Mouse (Mus musculus) embryonic facial prominence, embryonic 12.5 days (tissue): ENCODE data around the gene Optc. TPM values are rescaled to one million over a fixed set of nuclear protein-coding genes. Genes with fewer than 3 reads are reported as not detected.
A peak's percentile ranks its signal among the peaks of the same experiment; 100 is the strongest.

Experiments used
- ATAC-seq: fragments of 200-750 bp; cut with Nextera tagmentation; 2 replicates; pipeline ENCODE4 v1.8.0; 2017; ENCODE audit not compliant: insufficient number of reproducible peaks, insufficient read depth, low FRiP score, low TSS enrichment
- H3K27ac ChIP-seq: fragments of 300-500 bp; sonication (generic); 2 replicates; pipeline ENCODE4 v1.5.1; 2016; ENCODE audit warnings: mild to moderate bottlenecking
- H3K27me3 ChIP-seq: fragments of 300-500 bp; sonication (generic); 2 replicates; pipeline ENCODE4 v1.6.1; 2016; ENCODE audit warnings: mild to moderate bottlenecking, moderate library complexity
- H3K36me3 ChIP-seq: fragments of 300-500 bp; sonication (generic); 2 replicates; pipeline ENCODE4 v1.6.1; 2016; ENCODE audit warnings: mild to moderate bottlenecking
- H3K4me1 ChIP-seq: fragments of 300-500 bp; sonication (generic); 2 replicates; pipeline ENCODE4 v1.6.1; 2016
- H3K4me2 ChIP-seq: fragments of 300-500 bp; sonication (generic); replicated peaks from 2 replicates; pipeline ENCODE4 v1.6.1; 2016; ENCODE audit warnings: mild to moderate bottlenecking, moderate library complexity
- H3K4me3 ChIP-seq: fragments of 300-500 bp; sonication (generic); 2 replicates; pipeline ENCODE4 v1.5.1; 2016; ENCODE audit warnings: mild to moderate bottlenecking
- H3K9ac ChIP-seq: fragments of 300-500 bp; sonication (generic); 2 replicates; pipeline ENCODE4 v1.6.1; 2016; ENCODE audit warnings: mild to moderate bottlenecking, moderate library complexity
- H3K9me3 ChIP-seq: fragments of 300-500 bp; sonication (generic); 2 replicates; pipeline ENCODE4 v1.6.1; 2016; ENCODE audit warnings: mild to moderate bottlenecking, moderate library complexity
- WGBS: fragments of 180-500 bp; shearing (Covaris S2); methylation state at CpG from one replicate; pipeline ENCODE4 v1.1.7; 2016; 5-methylcytosine and 5-hydroxymethylcytosine counted together
- polyA plus RNA-seq: library from polyadenylated mRNA; unstranded; fragments of >200 nt; fragmentation: Nextera tagmentation; extraction: Ambion mirVana; gene quantifications from 2 replicates; pipeline ENCODE4 v1.2.1, GENCODE M21; 2016

Gene Optc
- polyA plus RNA-seq, 1 experiment from 2014 or later = 1.3 TPM

DNA sequence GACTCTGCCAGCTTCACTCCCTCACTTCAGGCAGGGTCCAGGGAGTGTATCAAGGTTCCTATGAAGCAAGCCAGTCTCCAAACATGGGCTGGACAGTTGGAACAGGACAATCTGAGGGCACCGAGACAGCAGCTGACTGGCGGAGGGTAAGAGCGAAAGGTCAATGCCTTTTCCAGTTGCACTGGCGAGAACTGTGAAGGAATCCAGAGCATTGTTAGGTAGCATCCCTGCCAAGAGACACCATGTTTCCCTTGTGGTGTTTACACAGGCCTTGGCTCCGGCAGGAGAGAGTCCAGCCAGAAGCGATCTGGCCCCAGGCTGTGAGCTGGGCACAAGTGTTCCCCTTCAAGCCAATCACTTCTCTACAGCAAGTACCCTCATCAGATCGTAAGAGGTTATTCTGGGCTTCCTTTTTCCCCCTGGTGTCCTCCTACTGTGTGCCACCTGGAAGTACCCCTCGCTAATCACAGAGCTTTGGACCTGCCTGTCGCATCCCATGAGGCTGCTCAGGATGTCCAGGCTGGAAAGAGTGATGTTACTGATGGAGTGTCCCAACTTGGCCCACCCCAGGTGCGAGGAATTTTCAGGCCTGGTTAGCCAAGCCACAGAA is 26.7 kb upstream of the Optc start:
- Histone ChIP-seq H3K4me2 (no peak overlapping the region), H3K27ac (no peak overlapping the region), H3K9ac (no peak overlapping the region), H3K4me3 (no peak overlapping the region), H3K36me3 (no peaks in the 10 kb centered on the region), H3K4me1 (no peaks in the 10 kb centered on the region), H3K27me3 (no peaks in the 10 kb centered on the region), H3K9me3 (no peaks in the 10 kb centered on the region)
- WGBS = 82% methylated on average over 10 of the region's 10 CpGs
- ATAC-seq = no peak

DNA sequence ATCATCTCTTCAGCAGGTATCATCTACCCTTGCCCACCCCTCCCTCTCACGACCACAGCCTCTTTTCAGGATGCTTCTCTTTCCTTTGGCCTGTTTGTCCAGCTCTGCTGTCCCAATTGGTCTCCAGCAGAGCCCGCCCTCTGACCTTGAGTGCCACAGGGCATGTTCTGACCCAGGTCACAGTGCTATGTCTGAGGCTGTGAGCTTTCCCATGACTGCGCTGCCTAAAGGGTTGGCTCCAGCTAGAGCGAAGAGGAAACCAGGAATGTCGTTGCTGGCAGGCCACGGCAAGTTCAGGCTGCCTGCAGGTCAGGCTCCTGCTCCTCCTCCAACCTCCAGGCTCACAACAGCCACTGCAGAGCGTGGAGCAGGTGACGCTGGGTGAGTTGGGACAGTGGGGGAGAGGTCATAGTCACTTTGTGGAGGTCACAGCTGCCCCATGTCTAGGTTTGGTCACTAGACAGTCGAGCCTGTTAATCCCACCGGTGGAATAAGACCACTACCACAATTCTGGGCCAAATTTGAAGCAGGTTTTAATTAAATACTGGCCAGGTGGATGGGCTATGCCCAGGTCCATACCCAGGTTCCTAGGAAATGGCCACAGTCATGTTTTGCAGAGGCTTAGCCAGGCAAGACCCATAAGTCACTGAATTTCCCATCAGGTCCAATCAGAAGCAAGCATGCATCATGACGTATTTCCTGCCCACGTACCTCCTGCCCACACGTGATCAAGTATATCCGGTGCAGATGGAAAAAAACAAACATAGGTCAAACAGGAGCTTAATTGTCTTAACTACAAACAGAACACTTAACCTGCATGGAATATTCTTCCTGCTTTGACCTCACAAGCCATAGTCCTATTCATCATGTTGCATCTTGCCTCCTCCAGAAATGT is 25.7 kb upstream of the Optc start:
- ATAC-seq = no peak
- Histone ChIP-seq H3K9ac (no peak overlapping the region), H3K4me2 (no peak overlapping the region), H3K36me3 (no peaks in the 10 kb centered on the region), H3K4me3 (no peak overlapping the region), H3K4me1 (no peaks in the 10 kb centered on the region), H3K27ac (no peak overlapping the region), H3K27me3 (no peaks in the 10 kb centered on the region), H3K9me3 (no peaks in the 10 kb centered on the region)
- WGBS = 41% methylated on average over 14 of the region's 14 CpGs

DNA sequence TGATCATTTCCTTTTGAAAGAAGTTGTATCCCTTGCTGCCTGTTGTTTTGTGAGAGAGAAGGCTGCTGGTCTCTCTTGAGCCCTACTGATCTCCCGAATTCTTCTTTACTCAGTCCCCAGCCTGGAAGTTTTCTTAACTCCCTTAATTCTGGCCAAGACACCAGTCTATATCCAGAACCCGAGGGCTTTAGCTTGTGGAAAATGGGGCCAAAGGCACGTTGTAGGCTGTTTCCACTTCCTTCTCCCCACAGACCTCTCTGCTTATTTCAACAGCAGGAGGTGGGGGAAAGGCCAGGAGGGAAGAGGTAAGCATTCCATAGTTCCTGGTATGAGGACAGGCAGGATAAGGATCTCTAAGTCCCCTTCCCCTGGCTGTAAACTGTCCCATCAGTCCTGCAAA is 22.2 kb upstream of the Optc start:
- ATAC-seq = no peak
- Histone ChIP-seq H3K9ac (no peak overlapping the region), H3K36me3 (no peaks in the 10 kb centered on the region), H3K4me3 (no peak overlapping the region), H3K4me2 (no peak overlapping the region), H3K27me3 (no peaks in the 10 kb centered on the region), H3K27ac (no peak overlapping the region), H3K9me3 (no peaks in the 10 kb centered on the region; the same call in 1 of the 2 replicates), H3K4me1 (no peaks in the 10 kb centered on the region)
- 47% methylated on average over 3 of the region's 3 CpGs for WGBS

DNA sequence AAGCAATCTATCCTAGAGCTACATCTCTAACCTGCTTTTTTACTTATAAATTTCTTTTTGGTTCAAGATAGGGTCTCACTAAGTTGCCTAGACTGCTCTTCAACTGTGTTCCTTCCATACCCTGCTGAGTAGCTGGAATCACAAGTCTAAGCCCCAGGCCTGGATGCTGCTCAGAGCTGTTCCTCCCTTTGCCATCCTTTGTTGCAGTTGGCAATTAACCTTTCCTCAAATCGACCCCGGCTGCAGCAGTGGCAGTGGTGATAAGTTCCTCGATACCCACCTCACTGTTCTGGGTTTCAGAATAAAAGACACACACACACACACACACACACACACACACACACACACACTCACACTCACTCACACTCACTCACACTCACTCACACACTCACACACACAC is 17.4 kb upstream of the Optc start:
- ATAC-seq = no peak

DNA sequence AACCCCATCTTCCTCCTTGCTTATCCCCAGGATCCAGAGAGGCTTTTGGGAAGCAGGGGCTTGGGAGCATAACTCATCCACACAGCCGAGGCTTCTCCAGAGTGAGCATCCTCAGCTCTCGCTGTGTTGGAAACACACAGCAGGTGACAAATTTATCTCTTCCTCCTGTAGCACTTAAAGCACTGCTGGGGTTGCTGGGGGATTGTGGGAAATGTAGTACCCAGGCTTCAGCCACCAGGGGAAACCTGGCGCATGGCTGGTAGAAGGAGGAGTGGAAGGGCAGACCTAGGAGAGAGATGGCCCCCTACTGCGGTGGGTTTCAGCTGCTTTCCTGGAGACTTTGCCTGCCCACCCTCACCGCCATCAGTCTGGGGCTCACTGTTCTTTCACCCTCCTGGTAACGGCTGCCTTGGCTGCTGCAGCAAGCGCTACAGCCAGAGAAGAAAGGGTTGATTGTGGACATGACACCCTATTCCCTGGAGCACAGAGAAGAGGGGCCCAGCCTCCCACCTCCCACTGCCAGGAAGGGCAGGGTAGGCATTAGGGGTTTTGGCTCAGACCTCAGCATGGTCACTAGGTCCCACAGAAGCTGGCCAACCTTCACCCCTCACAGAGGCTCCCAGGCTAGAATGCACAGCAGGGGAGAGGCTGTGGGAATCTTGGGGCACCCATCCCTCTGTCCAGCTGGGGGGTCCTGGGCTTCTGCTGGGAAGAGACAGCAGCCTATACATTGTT is 16.5 kb upstream of the Optc start:
- 18% methylated on average over 7 of the region's 7 CpGs for WGBS
- peak overlapping the region; percentile 18; the same call in 1 of the 2 replicates for H3K4me2 ChIP-seq

More for the DNA sequence above, 17.4 kb upstream of the Optc start:
- Histone ChIP-seq H3K4me1 (peaks cover 17% of the 10 kb centered on the region), H3K36me3 (no peaks in the 10 kb centered on the region), H3K27ac (no peak overlapping the region), H3K27me3 (no peaks in the 10 kb centered on the region), H3K9ac (no peak overlapping the region), H3K4me3 (no peak overlapping the region), H3K4me2 (no peak overlapping the region), H3K9me3 (no peaks in the 10 kb centered on the region; the same call in 1 of the 2 replicates)
- 92% methylated on average over 3 of the region's 3 CpGs for WGBS

DNA sequence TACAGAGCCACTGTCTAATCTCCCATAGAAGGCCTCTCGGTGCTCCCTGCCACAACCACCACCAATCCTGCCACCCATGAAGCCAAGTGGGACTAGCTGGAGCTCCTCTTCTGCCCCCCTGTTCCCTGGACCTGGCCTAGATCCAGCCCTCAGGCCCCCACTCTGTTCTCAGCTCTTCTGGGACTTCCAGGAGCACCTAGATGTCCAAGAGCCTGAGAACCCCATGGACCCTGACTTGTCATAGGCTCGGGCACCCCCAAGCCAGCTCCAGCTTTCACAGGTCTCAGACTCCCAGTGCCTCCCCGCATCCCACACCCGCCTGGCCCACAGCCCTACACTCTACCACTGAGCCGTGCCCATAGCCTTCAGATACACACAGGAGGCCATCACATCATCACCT is 15.3 kb upstream of the Optc start:
- Histone ChIP-seq H3K27me3 (no peaks in the 10 kb centered on the region), H3K4me1 (peaks cover 22% of the 10 kb centered on the region), H3K4me3 (no peak overlapping the region), H3K36me3 (no peaks in the 10 kb centered on the region), H3K9ac (no peak overlapping the region), H3K4me2 (no peak overlapping the region), H3K9me3 (no peaks in the 10 kb centered on the region; the same call in 1 of the 2 replicates), H3K27ac (no peak overlapping the region)
- ATAC-seq = no peak
- 90% methylated on average over 5 of the region's 5 CpGs for WGBS

More for the DNA sequence above, 16.5 kb upstream of the Optc start:
- no peaks in the 10 kb centered on the region for H3K36me3 ChIP-seq
- H3K9ac ChIP-seq = no peak overlapping the region
- peak; percentile 41; the same call in 1 of the 2 replicates for ATAC-seq
- no peaks in the 10 kb centered on the region for H3K27me3 ChIP-seq
- no peak overlapping the region for H3K27ac ChIP-seq
- no peak overlapping the region for H3K4me3 ChIP-seq
- peaks cover 21% of the 10 kb centered on the region for H3K4me1 ChIP-seq
- H3K9me3 ChIP-seq = no peaks in the 10 kb centered on the region; the same call in 1 of the 2 replicates

DNA sequence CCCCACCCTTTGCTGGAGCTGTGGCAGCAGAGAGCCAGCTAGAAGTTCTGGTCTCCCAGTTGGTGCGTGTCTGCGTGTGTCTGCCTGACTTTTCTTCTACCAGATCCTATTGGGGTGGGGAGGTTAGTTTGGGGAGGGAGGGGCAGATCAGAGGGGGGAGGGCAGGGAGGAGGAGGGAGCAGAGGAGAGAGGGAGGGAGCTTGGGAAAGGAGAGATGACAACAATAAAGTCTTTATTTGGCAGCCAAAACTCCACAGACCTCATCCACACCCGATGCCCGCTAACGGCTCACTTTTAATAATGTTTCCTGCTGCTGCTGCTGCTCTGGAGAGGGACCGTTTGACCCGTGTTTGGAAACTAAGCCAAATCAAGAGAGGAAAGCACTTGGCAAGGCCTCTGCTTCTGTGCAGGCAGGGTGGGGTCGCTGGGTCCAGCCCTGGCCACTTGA is 13.5 kb upstream of the Optc start, which contains the start of gene Prelp:
Gene Prelp, minus strand, starts transcription at position 111 of the 448 bp plus-strand sequence.
- no peaks in the 10 kb centered on the region; the same call in 1 of the 2 replicates for H3K9me3 ChIP-seq
- peak within 1 kb of the TSS; percentile 30; the same call in 1 of the 2 replicates for H3K27ac ChIP-seq
- 14% methylated on average over 8 of the region's 8 CpGs for WGBS
- no peaks in the 10 kb centered on the region for H3K27me3 ChIP-seq
- ATAC-seq = no peak
- no peak within 1 kb of the TSS for H3K4me3 ChIP-seq
- H3K36me3 ChIP-seq = no peaks in the 10 kb centered on the region
- H3K9ac ChIP-seq = no peak within 1 kb of the TSS
- peak within 1 kb of the TSS; percentile 6; the same call in 1 of the 2 replicates for H3K4me2 ChIP-seq
- peaks cover 29% of the 10 kb centered on the region for H3K4me1 ChIP-seq

DNA sequence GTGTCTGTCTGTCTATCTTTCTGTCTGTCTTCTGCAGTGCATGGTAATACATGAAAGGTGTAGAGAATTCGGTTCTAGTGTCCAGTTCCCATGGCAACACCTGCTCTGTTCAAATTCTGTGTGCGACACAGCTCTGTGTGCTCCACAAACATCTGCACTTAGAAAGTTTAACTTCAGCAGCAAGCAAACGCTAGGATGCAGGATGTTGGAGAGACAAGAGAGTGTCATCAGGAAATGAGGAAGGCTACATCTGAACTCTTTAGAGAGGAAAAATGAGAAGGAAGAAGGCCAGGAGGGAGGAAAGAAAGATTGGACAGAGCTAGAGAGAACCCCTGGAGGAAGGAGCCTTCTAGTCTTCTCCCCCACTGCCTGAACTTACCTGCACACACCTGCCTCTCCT is 13.1 kb upstream of the Optc start:
- Histone ChIP-seq H3K27me3 (no peaks in the 10 kb centered on the region), H3K4me2 (0 out of 2 replicates have a peak overlapping the region, but pooled peaks have one; percentile 6), H3K9ac (no peak overlapping the region), H3K4me3 (no peak overlapping the region), H3K27ac (peak overlapping the region; percentile 30; the same call in 1 of the 2 replicates), H3K4me1 (peaks cover 29% of the 10 kb centered on the region), H3K9me3 (no peaks in the 10 kb centered on the region; the same call in 1 of the 2 replicates), H3K36me3 (no peaks in the 10 kb centered on the region)
- WGBS = 29% methylated on average over 3 of the region's 3 CpGs
- no peak for ATAC-seq

DNA sequence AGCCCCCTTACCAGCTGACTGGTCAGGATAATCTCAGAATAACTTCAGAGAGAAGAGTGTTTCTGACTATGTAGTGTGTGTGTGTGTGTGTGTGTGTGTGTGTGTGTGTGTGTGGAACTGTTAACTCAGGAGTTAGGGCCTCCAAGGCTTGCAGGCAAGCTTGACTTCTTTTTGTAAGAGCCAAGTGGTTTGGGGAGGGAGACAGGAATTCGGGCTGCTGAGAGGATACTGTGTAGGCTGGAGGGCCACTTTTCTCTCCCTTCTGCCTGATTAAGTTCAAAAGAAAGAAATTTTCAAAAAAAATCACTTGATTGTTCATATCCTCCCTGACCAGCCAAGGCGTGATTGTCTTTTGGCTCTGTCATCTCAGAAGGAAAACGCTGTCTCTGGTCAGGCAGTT is 12.6 kb upstream of the Optc start:
- no peaks in the 10 kb centered on the region for H3K36me3 ChIP-seq
- WGBS = 56% methylated on average over 3 of the region's 3 CpGs
- H3K4me3 ChIP-seq = no peak overlapping the region
- H3K9ac ChIP-seq = no peak overlapping the region
- H3K27me3 ChIP-seq = no peaks in the 10 kb centered on the region
- ATAC-seq = no peak
- no peaks in the 10 kb centered on the region for H3K9me3 ChIP-seq
- peaks cover 29% of the 10 kb centered on the region for H3K4me1 ChIP-seq
- no peak overlapping the region for H3K27ac ChIP-seq
- H3K4me2 ChIP-seq = no peak overlapping the region

DNA sequence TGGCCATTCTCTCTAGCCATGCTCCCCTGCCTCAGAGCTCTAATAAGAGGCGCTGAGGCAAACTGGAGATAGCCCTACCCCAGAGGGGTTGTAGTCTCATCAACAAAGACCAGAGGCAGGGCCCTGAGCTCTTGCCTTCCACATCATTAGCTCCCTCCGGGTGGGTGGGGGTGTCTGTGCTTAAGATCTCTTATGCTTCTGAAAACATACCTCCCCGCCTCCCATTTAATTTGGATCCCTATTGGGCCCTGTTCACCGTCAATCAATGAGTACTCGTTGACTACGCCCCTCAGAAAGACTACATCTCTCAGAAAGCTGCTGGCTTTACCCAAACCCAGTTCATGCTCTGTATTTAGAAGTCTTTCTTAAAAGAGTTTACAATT is 10.3 kb upstream of the Optc start:
- Histone ChIP-seq H3K36me3 (no peaks in the 10 kb centered on the region), H3K4me2 (no peak overlapping the region), H3K4me3 (no peak overlapping the region), H3K27ac (0 out of 2 replicates have a peak overlapping the region, but pooled peaks have one; percentile 26), H3K9ac (no peak overlapping the region), H3K4me1 (peaks cover 29% of the 10 kb centered on the region), H3K9me3 (no peaks in the 10 kb centered on the region), H3K27me3 (no peaks in the 10 kb centered on the region)
- WGBS = 50% methylated on average over 6 of the region's 6 CpGs
- ATAC-seq = 0 out of 2 replicates have a peak, but pooled peaks have one; percentile 23

DNA sequence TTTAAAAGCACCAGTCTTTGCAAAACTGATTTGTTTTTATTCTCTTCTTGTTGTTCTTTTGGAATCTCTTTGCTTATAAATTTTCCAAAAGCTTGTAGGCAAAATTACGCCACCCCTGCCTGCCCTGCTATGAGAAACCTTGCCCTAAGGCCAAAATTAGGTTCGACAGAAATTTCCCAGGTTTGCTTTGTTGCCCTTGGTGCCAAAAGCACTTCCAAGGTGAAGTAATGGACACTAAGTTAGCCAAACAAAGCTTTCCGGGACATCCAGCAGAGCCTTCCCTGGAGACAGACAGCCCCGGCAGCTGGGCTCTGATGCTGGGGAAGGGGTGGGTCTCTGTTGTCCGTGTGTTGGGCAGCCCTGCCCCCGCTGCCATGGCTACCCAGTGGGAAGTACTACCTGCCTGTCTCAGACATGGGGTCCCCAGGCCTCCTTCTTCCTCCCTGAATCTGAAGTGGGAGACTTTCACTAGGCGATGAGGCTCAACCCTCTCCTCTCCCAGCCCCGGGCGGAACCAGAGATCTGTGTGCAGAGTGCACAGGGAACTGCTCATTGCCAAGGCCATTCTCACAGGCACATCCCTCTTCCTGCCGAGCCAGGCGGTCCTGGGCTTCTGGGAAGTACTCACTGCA is 9.8 kb upstream of the Optc start:
- H3K36me3 ChIP-seq = no peaks in the 10 kb centered on the region
- peaks cover 29% of the 10 kb centered on the region for H3K4me1 ChIP-seq
- H3K9me3 ChIP-seq = no peaks in the 10 kb centered on the region
- H3K4me2 ChIP-seq = no peak overlapping the region
- H3K27ac ChIP-seq = 0 out of 2 replicates have a peak overlapping the region, but pooled peaks have one; percentile 26
- H3K9ac ChIP-seq = no peak overlapping the region
- peak; percentile 30; the same call in 1 of the 2 replicates for ATAC-seq
- no peaks in the 10 kb centered on the region for H3K27me3 ChIP-seq
- no peak overlapping the region for H3K4me3 ChIP-seq
- WGBS = 24% methylated on average over 11 of the region's 11 CpGs
